Mouse (Mus musculus): ENCODE results near the gene Dguok.
A peak's percentile ranks its signal among the peaks of the same experiment; 100 is the strongest.

Dguok gene

GRCm38 (mm10) chr6:83496753-83497710 lies 9.7 kb downstream of the Dguok start:
- no peak for DNase-seq

DNA sequence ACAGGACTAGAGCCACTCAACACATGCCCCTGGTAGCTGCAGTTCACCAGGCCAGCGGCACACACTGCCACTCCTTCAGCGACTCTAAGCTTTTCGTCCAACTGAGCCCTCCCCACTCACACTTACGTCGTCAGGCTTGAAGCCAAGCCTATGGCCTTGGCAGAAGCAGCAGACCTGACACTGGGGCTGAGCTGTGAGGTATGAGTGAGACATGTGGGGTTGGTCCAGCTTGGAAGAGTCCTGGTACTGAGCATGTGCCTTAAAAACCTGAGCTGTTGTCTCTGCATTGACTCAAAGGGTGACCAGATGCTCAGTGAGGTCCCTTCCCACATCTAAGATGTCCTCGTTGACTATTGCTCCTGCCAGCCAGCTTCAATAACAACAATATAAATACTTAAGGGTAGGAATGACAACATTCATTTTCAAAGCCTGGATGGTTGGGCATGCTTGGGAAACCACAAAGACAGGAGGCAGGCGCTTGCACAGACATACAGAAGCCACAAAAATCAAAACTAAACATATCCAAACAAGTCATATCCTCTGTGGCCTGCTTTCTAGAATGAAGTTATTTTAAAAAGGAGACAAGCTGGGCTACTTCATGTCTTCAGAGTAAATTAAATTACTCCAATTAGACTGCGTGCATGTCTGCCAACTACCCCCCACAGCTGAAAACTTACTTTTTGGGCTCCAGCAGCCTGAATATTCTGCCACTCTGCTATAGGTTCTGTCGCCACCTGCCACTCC lies 10.6 kb downstream of the Dguok start:
- no peak for DNase-seq

GRCm38 (mm10) chr6:83490622-83491021 lies 16.1 kb downstream of the Dguok start:
- DNase-seq, result no peak

GRCm38 (mm10) chr6:83488200-83488599 lies 18.6 kb downstream of the Dguok start:
- DNase-seq, result no peak

GRCm38 (mm10) chr6:83487298-83487697 lies 19.5 kb downstream of the Dguok start:
- no peak for DNase-seq

DNA sequence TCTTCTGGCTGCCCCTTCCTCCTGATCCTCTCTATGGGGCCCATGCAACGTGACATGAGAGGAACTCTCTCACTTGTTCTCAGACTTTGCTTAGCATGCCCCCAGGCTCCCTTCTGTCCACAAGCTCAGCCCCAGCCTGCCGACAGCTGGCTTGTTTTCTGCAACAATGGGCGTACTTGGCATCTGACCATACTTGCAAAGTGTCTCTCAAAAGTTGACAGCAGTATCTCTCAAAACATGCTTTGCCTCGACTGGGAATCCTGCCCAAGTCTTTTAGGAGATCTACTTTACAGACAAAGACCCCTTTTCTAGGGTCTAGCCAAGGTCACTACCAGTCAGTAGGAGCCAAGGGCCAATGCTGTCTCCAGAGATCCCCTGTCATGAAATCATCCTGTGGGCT lies 20.9 kb downstream of the Dguok start:
- no peak for DNase-seq

GRCm38 (mm10) chr6:83483776-83484175 lies 23.0 kb downstream of the Dguok start:
- no peak for DNase-seq

- no peak for DNase-seq
Observed at GRCm38 (mm10) chr6:83482418-83483085, 24.2 kb downstream of the Dguok start.

DNA sequence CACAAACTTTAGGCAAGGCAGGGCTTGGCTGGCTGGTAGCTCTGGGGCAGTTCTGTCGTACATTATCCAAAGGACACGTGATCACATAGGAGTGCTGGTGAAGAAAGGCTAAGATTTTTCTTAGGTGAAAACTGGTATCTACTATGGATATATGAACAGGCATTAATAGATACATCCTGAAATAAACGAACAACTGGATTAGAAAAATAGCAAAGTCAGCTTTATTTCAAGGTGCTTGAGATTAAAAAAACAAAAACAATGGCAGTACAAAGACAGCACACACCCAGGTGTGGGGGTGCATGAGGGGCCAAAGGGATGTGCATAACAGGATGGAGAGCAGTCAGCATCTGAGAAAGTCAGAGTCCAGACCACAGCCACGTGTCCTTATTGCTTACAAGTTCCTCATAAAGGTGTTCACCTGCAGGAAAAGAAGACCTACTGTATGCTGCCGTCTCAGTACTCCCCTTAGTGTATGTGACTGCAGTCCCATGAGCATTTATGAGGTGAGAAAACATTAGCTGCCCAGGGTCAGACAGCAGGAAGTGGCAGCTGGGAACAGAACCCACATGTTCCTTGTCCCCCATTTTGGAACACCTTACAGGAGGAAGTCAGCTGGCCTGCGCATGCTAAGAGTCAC lies 26.6 kb downstream of the Dguok start:
- DNase-seq, result no peak

DNA sequence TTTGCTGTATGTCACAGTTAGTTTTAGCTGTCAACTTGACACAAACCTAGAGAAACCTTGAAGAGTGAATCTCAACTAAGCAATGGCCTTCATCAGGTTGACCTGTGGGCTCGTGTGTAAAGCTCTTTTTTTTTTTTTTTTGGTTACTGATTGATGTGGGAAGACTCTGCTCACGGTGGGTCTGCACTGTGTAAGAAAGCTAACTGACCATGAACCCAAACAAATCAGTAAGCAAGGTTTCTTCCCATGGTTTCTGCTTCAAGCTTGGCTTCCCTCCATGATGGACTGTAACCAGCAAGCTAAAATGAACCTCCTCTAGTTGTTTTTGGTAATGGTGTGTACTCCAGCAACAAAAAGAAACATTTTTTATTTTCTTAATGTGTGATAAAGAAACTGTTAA lies 27.6 kb downstream of the Dguok start:
- DNase-seq, result no peak

- no peak for DNase-seq
Observed at GRCm38 (mm10) chr6:83478628-83479027, 28.1 kb downstream of the Dguok start.

GRCm38 (mm10) chr6:83478217-83478616 lies 28.6 kb downstream of the Dguok start:
- no peak for DNase-seq

- DNase-seq, result no peak
Observed at GRCm38 (mm10) chr6:83475431-83475830, 31.3 kb downstream of the Dguok start.

- DNase-seq, result no peak
Observed at GRCm38 (mm10) chr6:83473240-83473639, 33.5 kb downstream of the Dguok start.

DNA sequence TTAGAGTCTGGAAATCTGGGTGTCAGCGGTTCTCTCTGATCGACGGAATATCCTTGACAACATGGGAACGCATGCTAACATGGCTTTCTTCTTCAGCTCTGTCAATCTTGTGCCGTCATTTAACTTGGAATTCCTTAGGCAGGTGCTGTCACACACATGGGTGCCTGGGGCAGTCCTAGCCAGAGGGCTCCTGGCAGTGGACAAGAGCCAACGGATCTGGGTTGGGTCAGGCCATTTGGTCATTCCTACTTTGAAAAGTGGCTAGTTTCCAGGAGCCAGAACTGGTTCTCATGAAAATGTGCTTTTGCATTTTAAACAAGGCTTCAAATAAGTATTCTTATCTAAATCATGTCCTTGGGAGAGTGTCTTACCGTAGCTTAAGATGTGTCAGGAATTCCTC lies 35.0 kb downstream of the Dguok start:
- DNase-seq, result no peak

DNA sequence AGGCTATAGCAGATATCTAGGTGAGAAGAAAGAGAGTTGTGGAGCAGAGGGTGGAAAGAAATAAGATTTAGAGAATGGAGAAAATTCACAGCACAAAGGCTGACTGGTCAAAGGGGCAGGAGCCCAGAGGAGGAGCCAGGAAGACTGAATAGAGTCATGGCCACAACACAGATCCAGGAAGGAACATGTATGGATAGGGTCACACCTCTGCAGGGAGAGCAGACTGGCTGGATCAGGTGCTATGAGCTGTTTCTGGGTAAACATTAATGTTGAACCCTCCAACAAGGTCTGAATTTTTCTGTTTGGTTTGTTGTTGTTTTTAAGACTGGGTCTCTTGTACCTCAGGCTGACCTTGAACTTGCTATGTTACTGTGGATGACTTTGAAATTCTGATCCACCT lies 42.8 kb downstream of the Dguok start:
- DNase-seq, result no peak

- no peak for DNase-seq
Observed at GRCm38 (mm10) chr6:83459034-83459644, 47.6 kb downstream of the Dguok start, which contains the start of gene Tet3. Gene Tet3 (minus strand): TSS chr6:83459084.

DNA sequence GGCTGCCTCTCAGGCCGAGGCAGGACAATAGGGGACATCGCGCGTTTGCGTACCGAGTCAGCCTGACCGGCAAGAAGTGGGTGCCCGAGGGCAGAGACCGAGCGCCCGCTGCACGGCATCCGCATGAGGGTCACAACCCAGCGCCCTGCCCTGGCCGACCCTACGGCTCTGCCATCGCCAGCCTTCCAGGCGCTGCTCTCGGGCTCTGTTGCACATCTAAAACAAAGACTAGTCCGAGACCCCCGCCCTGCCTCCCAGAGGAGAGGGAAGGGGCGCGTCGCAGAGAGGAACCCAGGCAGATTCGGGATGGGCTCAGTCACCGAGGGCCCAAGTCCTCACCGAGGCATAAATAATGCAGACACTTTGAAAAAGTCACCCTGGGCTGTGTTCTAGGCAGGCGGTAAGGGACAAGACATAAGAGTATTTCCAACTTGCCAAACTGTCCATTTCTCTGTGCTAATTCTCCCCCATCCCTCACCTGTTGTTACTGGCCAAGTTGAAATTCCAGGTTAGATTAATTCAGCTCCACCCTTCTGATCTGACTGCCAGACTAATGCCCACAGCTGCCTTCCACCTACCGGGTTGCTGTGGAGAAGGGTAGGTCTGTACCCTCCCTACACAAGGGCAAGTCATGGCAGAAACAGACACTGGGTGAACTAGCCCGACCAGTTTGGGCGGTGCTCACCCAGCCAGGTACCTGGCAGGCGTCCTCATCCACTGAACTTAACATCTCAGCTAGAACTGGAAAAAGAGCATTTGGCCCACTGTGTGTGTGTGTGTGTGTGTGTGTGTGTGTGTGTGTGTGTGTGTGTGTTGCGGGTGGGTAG lies 49.6 kb downstream of the Dguok start:
- DNase-seq, result peak; percentile 53

- peak; percentile 74 for DNase-seq
Observed at GRCm38 (mm10) chr6:83456131-83456983, 50.4 kb downstream of the Dguok start.

DNA sequence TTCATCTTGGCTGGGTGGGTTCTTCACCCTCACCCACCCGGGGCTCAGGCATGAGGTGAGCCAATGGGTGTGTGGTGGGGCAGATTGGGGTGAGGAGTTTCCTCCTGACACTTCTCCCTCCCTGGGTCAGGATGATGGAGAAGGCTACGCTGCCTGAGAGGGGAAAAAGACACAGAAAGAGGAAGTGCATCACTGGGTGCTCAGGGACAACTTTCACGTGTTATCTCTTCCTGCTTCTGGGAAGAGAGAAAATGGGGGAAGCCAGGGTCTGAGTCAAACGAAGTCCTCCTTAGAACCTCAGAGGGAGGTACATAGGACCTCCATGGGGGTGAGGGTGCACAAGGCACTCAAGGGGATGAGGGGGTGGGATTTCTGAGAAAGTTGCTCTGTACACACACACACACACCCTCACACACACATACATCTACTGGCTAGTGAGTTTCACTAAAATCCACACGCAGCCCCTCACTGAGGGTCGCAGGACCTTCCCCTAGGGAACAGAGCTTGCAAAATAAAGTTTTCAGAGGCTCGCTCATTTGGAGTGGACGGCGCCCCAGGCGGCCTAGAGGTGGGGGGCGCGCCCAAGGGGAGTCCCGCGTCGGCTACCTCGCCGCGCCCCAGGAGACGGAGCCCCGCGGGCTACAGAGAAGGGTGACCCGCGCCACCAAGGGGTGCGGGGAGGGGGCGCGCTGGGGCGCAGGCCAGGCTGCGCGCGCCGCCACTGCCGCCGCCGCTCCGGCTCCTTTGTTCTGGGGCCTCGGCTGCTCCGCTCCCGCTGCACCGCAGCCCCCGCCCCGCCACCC lies 51.2 kb downstream of the Dguok start:
- no peak for DNase-seq

Measured in right cerebral cortex, postnatal 4 days (tissue).